Mouse (Mus musculus) telencephalon, adult 2 months (tissue): Measurements from ENCODE around the gene Fdxr.

Source experiments
- DNase-seq: peaks from one replicate; pipeline ENCODE4 v3.0.0-alpha.2; 2011; ENCODE audit warnings: low read depth, low spot score

Fdxr gene

GRCm38 (mm10) chr11:115269330-115270066 lies 7.4 kb downstream of the Fdxr start:
- no peak for DNase-seq

- no peak for DNase-seq
These were observed 8.9 kb downstream of the Fdxr start for GRCm38 (mm10) chr11:115267958-115268357.

GRCm38 (mm10) chr11:115267061-115267883 lies 9.6 kb downstream of the Fdxr start, which contains the start of gene Grin2c:
TSS of gene Grin2c (minus strand) at chr11:115267243.
- DNase-seq = no peak

GRCm38 (mm10) chr11:115266400-115266778 lies 10.5 kb downstream of the Fdxr start:
- DNase-seq = no peak

- no peak for DNase-seq
These were observed 11.0 kb downstream of the Fdxr start for GRCm38 (mm10) chr11:115265771-115266399.

GRCm38 (mm10) chr11:115264862-115265668 lies 11.8 kb downstream of the Fdxr start:
- no peak for DNase-seq

GRCm38 (mm10) chr11:115264136-115264861 lies 12.6 kb downstream of the Fdxr start:
- no peak for DNase-seq

- DNase-seq = no peak
These were observed 13.9 kb downstream of the Fdxr start for GRCm38 (mm10) chr11:115262954-115263353.

GRCm38 (mm10) chr11:115259134-115259533 lies 17.7 kb downstream of the Fdxr start:
- DNase-seq = no peak

- DNase-seq = no peak
These were observed 18.9 kb downstream of the Fdxr start for GRCm38 (mm10) chr11:115257775-115258510.

- DNase-seq = no peak
These were observed 25.6 kb downstream of the Fdxr start for GRCm38 (mm10) chr11:115251258-115251657.

GRCm38 (mm10) chr11:115250405-115251090 lies 26.3 kb downstream of the Fdxr start:
- no peak for DNase-seq

- DNase-seq = no peak
These were observed 27.0 kb downstream of the Fdxr start for GRCm38 (mm10) chr11:115249721-115250404.

GRCm38 (mm10) chr11:115247945-115248344 lies 28.9 kb downstream of the Fdxr start:
- no peak for DNase-seq

- DNase-seq = no peak
These were observed 29.6 kb downstream of the Fdxr start for GRCm38 (mm10) chr11:115247240-115247639.

GRCm38 (mm10) chr11:115246386-115246785 lies 30.5 kb downstream of the Fdxr start:
- no peak for DNase-seq

GRCm38 (mm10) chr11:115244840-115245239 lies 32.0 kb downstream of the Fdxr start:
- DNase-seq = no peak

- DNase-seq = no peak
These were observed 33.1 kb downstream of the Fdxr start for GRCm38 (mm10) chr11:115243783-115244182.

- no peak for DNase-seq
These were observed 34.1 kb downstream of the Fdxr start for GRCm38 (mm10) chr11:115242746-115243145.
